Mouse (Mus musculus): ENCODE data around the gene Cux1.

DNA sequence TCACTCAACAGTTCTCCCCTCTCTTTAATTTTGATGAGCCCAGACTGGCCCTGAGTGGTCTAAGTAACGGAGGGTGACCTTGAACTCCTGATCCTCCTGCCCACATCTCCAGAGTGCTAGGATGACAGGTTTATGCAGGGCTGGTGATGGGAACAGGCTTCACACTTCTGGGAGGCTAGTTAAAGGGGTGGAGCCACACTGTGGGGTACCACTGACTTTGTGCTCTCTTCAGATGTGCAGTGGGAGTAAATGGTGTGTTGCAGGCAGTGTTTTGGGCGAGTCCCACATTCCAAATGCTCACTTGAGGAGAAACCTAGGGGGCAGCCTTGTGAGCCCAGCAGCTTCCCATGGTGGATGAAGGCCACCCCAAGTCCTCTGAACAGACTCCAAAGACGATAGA, 21.2 kb upstream of the Cux1 start:
- no peak for TF ChIP-seq CTCF (IDR thresholded peaks at IDR 0.05; ENCODE audit: control insufficient read depth, insufficient read depth, low read length)
- TF ChIP-seq POLR2A (IDR thresholded peaks at IDR 0.05; ENCODE audit: borderline replicate concordance, control insufficient read depth, low read depth, low read length): no peak
